Mouse (Mus musculus) macrophage (primary cell): ENCODE data around the gene Sympk. TPM values are rescaled to one million over a fixed set of nuclear protein-coding genes. Genes with fewer than 3 reads are reported as not detected.

ENCODE experiments used
- H3K27ac ChIP-seq: fragments of 350-480 bp; formaldehyde crosslinking; 2 replicates; pipeline ENCODE4 v1.9.0; 2021
- H3K36me3 ChIP-seq: fragments of 350-480 bp; formaldehyde crosslinking; 2 replicates; pipeline ENCODE4 v1.9.0; 2021; ENCODE audit errors: inconsistent target
- H3K4me3 ChIP-seq: fragments of 350-480 bp; formaldehyde crosslinking; 2 replicates; pipeline ENCODE4 v1.9.0; 2021; ENCODE audit errors: inconsistent target
- H3K79me2 ChIP-seq: fragments of 350-480 bp; formaldehyde crosslinking; 2 replicates; pipeline ENCODE4 v1.9.0; 2021; ENCODE audit errors: inconsistent target
- WGBS: methylation state at CpG from one replicate; pipeline ENCODE4 v1.1.7; 2026; ENCODE audit warnings: inconsistent platforms; ENCODE audit not compliant: missing documents; 5-methylcytosine and 5-hydroxymethylcytosine counted together
- polyA plus RNA-seq: library from polyadenylated mRNA; stranded (reverse); fragments of 250-400 nt; gene quantifications from 3 replicates; pipeline ENCODE4 v1.2.4, GENCODE M21; 2018; ENCODE audit warnings: inconsistent platforms

The Sympk gene
- polyA plus RNA-seq, 1 experiment from 2014 or later: 34.2 TPM

GRCm38 (mm10) chr7:19001807-19002085 lies 22.4 kb upstream of the Sympk start:
- peak overlapping the region; percentile 68 for H3K27ac ChIP-seq
- WGBS: 67% methylated on average over 3 of the region's 3 CpGs
- peaks cover 49% of the 10 kb centered on the region for H3K79me2 ChIP-seq
- H3K36me3 ChIP-seq: peaks cover 5% of the 10 kb centered on the region
- H3K4me3 ChIP-seq: peak overlapping the region; percentile 70

GRCm38 (mm10) chr7:19002115-19002514 lies 22.1 kb upstream of the Sympk start:
- peak overlapping the region; percentile 68 for H3K27ac ChIP-seq
- WGBS: 26% methylated on average over 4 of the region's 4 CpGs
- H3K4me3 ChIP-seq: peak overlapping the region; percentile 42
- peaks cover 49% of the 10 kb centered on the region for H3K79me2 ChIP-seq
- H3K36me3 ChIP-seq: peaks cover 4% of the 10 kb centered on the region; the same call in 1 of the 2 replicates

GRCm38 (mm10) chr7:19002848-19003498 lies 21.2 kb upstream of the Sympk start:
- peak overlapping the region; percentile 42 for H3K4me3 ChIP-seq
- WGBS: 2% methylated on average over 15 of the region's 17 CpGs
- H3K36me3 ChIP-seq: no peaks in the 10 kb centered on the region
- peaks cover 49% of the 10 kb centered on the region for H3K79me2 ChIP-seq
- H3K27ac ChIP-seq: peak overlapping the region; percentile 68

DNA sequence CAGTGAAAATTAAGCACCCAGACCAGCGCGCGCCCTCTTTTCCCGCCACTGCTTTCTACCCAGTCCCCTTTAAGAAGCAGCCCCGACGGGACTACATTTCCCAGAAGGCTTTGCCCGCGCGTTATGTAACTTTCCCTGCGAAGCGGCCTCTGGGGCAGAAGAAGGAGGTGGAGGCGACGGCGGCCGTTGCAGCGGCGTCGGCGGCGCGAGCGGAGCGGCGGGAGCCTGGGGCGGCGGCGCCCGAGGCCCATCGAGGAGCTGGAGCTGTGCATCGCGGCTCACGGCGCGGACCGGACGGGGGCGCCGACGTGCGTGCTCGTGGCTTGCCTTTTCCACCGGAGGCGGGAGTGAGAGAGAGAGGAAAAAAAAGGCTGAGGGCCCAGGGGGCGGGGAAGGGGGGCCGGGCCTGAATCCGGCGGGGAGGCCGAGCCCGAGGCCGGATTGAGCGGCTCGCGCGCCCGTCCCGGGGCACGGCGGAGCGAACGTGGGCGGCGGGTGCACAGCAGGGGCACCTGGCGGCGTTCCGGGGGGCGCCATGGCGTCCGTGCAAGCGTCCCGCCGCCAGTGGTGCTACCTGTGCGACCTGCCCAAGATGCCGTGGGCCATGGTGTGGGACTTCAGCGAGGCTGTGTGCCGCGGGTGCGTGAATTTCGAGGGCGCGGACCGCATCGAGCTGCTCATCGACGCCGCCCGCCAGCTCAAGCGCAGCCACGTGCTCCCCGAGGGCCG lies 20.1 kb upstream of the Sympk start, which contains the start of gene Irf2bp1:
Gene Irf2bp1, plus strand, starts transcription at position 143 of the 729 bp plus-strand sequence.
- WGBS: under 1% methylated on average over 60 of the region's 90 CpGs
- Histone ChIP-seq H3K79me2 (peaks cover 44% of the 10 kb centered on the region), H3K27ac (peak within 1 kb of the TSS; percentile 68), H3K36me3 (no peaks in the 10 kb centered on the region), H3K4me3 (peak within 1 kb of the TSS; percentile 42)

DNA sequence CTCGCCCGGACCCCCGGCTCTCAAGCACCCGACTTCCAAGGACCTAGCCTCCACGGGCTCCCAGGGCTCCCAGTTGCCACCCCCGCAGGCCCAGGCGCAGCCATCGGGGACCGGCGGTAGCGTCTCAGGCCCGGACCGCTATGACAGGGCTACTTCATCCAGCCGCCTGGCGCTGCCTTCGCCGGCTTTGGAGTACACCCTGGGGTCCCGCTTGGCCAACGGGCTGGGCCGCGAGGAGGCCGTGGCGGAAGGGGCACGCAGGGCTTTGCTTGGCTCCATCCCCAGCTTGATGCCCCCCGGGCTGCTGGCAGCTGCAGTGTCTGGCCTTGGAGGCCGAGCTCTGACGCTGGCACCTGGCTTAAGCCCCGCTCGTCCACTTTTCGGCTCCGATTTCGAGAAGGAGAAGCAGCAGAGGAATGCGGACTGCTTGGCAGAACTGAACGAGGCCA lies 19.5 kb upstream of the Sympk start:
- no peak overlapping the region for H3K27ac ChIP-seq
- H3K36me3 ChIP-seq: no peaks in the 10 kb centered on the region
- peaks cover 38% of the 10 kb centered on the region for H3K79me2 ChIP-seq
- 21% methylated on average over 34 of the region's 34 CpGs for WGBS
- H3K4me3 ChIP-seq: no peak overlapping the region

DNA sequence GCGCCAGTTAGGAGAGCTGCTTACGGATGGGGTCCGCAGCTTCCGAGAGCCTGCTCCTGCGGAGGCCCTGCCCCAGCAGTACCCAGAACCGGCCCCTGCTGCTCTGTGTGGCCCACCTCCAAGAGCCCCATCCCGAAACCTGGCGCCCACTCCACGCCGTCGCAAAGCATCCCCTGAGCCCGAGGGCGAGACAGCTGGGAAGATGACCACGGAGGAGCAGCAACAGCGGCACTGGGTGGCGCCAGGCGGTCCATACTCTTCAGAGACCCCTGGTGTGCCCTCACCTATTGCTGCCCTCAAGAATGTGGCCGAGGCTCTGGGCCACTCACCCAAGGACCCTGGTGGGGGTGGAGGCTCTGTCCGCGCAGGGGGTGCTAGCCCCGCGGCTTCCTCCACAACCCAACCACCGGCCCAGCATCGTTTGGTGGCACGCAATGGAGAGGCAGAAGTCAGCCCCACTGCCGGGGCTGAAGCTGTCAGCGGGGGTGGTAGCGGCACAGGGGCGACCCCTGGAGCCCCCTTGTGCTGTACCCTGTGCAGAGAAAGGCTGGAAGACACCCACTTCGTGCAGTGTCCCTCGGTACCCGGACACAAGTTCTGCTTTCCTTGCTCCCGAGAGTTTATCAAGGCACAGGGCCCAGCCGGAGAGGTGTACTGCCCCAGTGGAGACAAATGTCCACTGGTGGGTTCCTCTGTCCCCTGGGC lies 18.6 kb upstream of the Sympk start:
- 91% methylated on average over 34 of the region's 34 CpGs for WGBS
- H3K79me2 ChIP-seq: peaks cover 29% of the 10 kb centered on the region
- no peak overlapping the region for H3K27ac ChIP-seq
- no peak overlapping the region for H3K4me3 ChIP-seq
- H3K36me3 ChIP-seq: no peaks in the 10 kb centered on the region

DNA sequence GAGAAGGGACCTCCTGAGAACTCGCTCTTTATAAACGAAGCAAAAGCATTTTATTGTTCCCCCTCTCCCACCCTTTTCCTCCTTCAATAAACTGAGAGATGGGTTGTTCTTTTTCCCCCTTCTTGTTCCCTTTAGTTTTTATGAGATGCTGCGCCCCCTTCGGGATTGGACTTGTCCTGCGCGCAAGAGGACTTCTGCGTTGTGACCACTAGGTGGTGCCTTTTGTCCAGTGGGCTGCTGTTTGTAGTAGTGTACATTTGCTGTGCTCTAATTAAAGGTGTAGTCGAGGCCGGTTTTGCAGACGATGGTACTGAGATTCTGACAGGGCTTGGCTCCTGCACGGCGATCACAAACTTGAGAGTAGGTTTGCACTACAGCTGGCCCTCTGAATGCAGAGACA lies 17.7 kb upstream of the Sympk start:
- no peak overlapping the region for H3K4me3 ChIP-seq
- H3K36me3 ChIP-seq: no peaks in the 10 kb centered on the region
- WGBS: 6% methylated on average over 12 of the region's 12 CpGs
- peaks cover 20% of the 10 kb centered on the region for H3K79me2 ChIP-seq
- no peak overlapping the region for H3K27ac ChIP-seq

- Histone ChIP-seq H3K4me3 (no peak overlapping the region), H3K27ac (no peak overlapping the region), H3K36me3 (no peaks in the 10 kb centered on the region), H3K79me2 (peaks cover 16% of the 10 kb centered on the region)
- WGBS: 84% methylated on average over 13 of the region's 13 CpGs
Observed at GRCm38 (mm10) chr7:19007026-19007977, 16.9 kb upstream of the Sympk start.

- H3K36me3 ChIP-seq: no peaks in the 10 kb centered on the region
- H3K79me2 ChIP-seq: peaks cover 7% of the 10 kb centered on the region; the same call in 1 of the 2 replicates
- WGBS: 85% methylated on average over 7 of the region's 7 CpGs
- H3K4me3 ChIP-seq: no peak overlapping the region
- no peak overlapping the region for H3K27ac ChIP-seq
Observed at GRCm38 (mm10) chr7:19010581-19010980, 13.6 kb upstream of the Sympk start.

DNA sequence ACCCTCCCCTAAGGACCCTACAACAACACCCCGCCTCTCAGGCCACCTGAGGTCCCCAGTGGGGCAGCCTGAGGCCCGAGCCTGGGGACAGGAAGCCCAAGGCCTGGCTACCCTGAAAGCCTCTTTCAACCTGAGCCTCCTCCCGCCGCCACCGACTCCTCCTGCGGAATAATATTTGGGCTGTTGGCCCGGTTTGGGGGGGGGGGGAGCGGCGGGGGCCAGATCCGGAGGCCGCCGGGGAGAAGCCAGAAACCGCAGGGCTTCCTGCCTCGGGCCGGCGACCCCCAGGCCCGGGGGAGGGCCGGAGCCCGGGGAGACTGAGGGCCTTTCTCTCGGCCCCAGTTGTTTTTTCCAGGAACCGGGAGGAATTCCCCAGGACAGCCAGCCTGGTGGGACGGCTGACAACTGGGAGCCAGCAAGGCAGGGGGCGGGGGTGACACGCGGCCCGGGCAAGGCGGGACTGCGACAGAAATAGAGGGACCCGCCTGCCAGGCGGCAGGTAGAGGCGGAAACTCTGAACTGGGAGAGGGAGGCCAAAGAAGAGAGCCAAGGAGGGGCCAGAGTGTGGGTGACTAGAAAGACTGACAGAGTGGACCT lies 12.1 kb upstream of the Sympk start:
- Histone ChIP-seq H3K36me3 (no peaks in the 10 kb centered on the region), H3K79me2 (no peaks in the 10 kb centered on the region), H3K27ac (no peak overlapping the region), H3K4me3 (no peak overlapping the region)
- 8% methylated on average over 30 of the region's 31 CpGs for WGBS

GRCm38 (mm10) chr7:19012882-19013281 lies 11.3 kb upstream of the Sympk start:
- WGBS: 75% methylated on average over 2 of the region's 2 CpGs
- no peak overlapping the region for H3K4me3 ChIP-seq
- H3K79me2 ChIP-seq: no peaks in the 10 kb centered on the region
- no peaks in the 10 kb centered on the region for H3K36me3 ChIP-seq
- no peak overlapping the region for H3K27ac ChIP-seq

GRCm38 (mm10) chr7:19014452-19014851 lies 9.7 kb upstream of the Sympk start:
- no peak overlapping the region for H3K27ac ChIP-seq

DNA sequence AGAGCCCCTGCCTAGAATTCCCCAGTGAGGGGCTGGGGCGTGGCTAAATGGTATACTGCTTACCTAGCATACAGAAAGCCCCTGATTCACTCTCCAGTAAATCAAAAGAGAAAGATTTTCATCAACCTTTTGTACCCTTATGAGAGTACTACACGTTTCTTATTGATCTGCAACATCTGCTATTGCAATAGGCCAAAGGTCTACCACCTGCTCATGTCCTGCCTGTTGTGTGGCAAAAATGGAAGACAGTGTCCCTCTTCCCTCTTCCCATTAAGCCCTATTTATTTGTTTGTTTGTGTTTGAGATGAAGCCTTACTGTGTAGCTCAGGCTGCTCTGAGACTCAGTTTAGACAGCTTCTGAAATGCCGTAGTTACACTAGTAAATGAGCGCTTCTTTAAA lies 8.1 kb upstream of the Sympk start:
- Histone ChIP-seq H3K36me3 (no peaks in the 10 kb centered on the region), H3K27ac (no peak overlapping the region), H3K4me3 (no peak overlapping the region), H3K79me2 (no peaks in the 10 kb centered on the region)
- WGBS: 100% methylated on average over 4 of the region's 4 CpGs

More at GRCm38 (mm10) chr7:19014452-19014851, 9.7 kb upstream of the Sympk start:
- Histone ChIP-seq H3K4me3 (no peak overlapping the region), H3K36me3 (no peaks in the 10 kb centered on the region), H3K79me2 (no peaks in the 10 kb centered on the region)
- WGBS: 97% methylated on average over 14 of the region's 15 CpGs

DNA sequence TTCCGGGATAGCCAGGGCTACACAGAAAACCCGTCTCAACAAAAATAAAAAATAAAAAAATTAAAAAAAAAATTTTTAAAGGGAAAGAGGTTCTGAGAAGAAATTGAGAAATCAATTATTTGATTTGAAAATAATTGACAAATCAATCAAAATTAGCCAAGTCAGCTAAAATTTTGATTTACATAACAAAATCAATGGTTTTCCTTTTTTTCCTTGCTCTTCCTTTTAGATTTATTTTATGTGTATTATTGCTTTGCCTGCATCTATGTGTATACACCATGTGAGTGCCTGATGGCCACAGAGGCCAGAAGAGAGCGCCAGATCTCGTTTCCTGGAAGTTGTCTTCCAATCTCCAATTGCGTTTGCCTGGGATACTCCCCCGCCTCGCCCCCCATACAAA lies 6.3 kb upstream of the Sympk start:
- 95% methylated on average over 7 of the region's 7 CpGs for WGBS

More for the DNA sequence above, 6.3 kb upstream of the Sympk start:
- H3K36me3 ChIP-seq: no peaks in the 10 kb centered on the region
- no peak overlapping the region for H3K4me3 ChIP-seq
- H3K27ac ChIP-seq: no peak overlapping the region
- H3K79me2 ChIP-seq: no peaks in the 10 kb centered on the region
